Mouse (Mus musculus) erythroblast, embryonic 14.5 days (primary cell): ENCODE results near the gene Dctn2.

Experiments used
- GATA1 ChIP-seq: IDR thresholded peaks from 2 replicates; pipeline ENCODE4 v1.6.1; 2012; ENCODE audit warnings: low read length, inconsistent platforms, mixed read lengths
- TAL1 ChIP-seq: IDR thresholded peaks from 3 replicates; pipeline ENCODE4 v1.6.1; 2012; ENCODE audit warnings: low read length, inconsistent platforms, mixed read lengths

GRCm38 (mm10) chr10:127272371-127272770, 6.2 kb downstream of the Dctn2 start:
- TF ChIP-seq TAL1: no peak
- TF ChIP-seq GATA1: no peak
